Mouse (Mus musculus) forelimb bud, embryonic 11.5 days (tissue): Measurements from ENCODE around the gene Nmb.
A peak's percentile ranks its signal among the peaks of the same experiment; 100 is the strongest.

ENCODE experiments used
- DNase-seq: peaks from one replicate; pipeline ENCODE4 v3.0.0-alpha.2; 2012; ENCODE audit warnings: low read depth, low spot score

The Nmb gene

GRCm38 (mm10) chr7:80860227-80860626 is 44.6 kb downstream of the Nmb start:
- DNase-seq: peak; percentile 76

GRCm38 (mm10) chr7:80857181-80857580 is 47.7 kb downstream of the Nmb start:
- DNase-seq: peak; percentile 71

GRCm38 (mm10) chr7:80855316-80855715 is 49.6 kb downstream of the Nmb start:
- DNase-seq: no peak

- no peak for DNase-seq
Observed at GRCm38 (mm10) chr7:80853218-80853617, 51.7 kb downstream of the Nmb start.
